Mouse (Mus musculus): ENCODE data around the gene Creb5. TPM values are rescaled to one million over a fixed set of nuclear protein-coding genes. Genes with fewer than 3 reads are reported as not detected.

Creb5 gene
- polyA plus RNA-seq, 1 experiment from 2014 or later = 14.8 TPM

Other genes with a start within 250 kb of the Creb5 start
- gene Jazf1, start 218.6 kb upstream of the Creb5 start, polyA plus RNA-seq (2015; fragmentation: Nextera tagmentation; extraction: Ambion mirVana) = 37.0 and 37.9 TPM in 2 replicates

Data from forebrain, embryonic 16.5 days (tissue).